Mouse (Mus musculus) spleen, postnatal 14 days (tissue): ENCODE measurements around the gene Zcchc13.
A peak's percentile ranks its signal among the peaks of the same experiment; 100 is the strongest.

Experiments
- DNase-seq, 2 experiments: peaks; one replicate each; pipeline ENCODE4 v3.0.0; 2021 to 2022; ENCODE audit warnings: low spot score in 2 of 2

The Zcchc13 gene

DNA sequence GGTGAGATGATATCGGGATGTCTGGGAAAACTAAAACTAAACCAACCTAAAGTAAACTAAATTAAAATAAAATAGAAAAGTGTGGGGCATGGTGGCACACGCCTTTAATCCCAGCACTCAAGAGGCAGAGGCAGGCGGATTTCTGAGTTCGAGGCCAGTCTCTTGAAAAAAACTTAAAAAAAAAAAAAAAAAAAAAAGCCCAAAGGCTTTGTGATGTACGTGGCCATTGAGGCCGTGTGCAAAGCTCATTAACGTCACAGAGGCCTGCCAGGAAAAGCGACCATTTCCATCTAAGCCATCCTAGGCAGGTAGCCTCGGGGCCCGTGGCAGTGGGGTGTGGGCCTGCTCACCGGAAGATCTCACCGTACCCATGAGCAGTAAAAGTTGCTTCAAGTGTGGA is at the start of gene Zcchc13:
Zcchc13 (plus strand) TSS at position 284 of the 400 bp plus-strand sequence.
- no peak for DNase-seq

- no peak for DNase-seq
Measured at GRCm38 (mm10) chrX:103584262-103584661, 46.1 kb upstream of the Zcchc13 start.

DNA sequence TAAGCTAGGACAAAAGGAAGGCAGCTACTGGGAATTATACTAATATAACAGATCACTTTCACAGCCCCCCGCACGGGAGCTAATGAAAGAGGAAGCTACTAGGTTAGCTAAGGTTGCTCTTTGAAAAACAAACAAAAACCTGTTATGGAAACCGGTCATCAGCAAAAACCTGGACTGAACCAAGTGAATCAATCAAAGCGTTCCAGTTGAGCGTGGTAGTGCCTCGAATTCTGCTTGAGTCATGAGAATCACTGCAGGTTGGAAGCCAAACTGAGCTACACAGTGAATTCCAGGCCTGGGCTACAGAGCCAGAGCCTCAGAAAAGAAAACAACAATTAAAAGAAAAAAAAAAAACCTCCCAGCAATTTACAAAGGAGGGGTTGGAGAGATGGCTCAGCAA is 38.3 kb upstream of the Zcchc13 start:
- no peak for DNase-seq

- DNase-seq = no peak
Measured at GRCm38 (mm10) chrX:103602553-103602952, 27.8 kb upstream of the Zcchc13 start.

GRCm38 (mm10) chrX:103604211-103604610 is 26.2 kb upstream of the Zcchc13 start:
- no peak for DNase-seq

DNA sequence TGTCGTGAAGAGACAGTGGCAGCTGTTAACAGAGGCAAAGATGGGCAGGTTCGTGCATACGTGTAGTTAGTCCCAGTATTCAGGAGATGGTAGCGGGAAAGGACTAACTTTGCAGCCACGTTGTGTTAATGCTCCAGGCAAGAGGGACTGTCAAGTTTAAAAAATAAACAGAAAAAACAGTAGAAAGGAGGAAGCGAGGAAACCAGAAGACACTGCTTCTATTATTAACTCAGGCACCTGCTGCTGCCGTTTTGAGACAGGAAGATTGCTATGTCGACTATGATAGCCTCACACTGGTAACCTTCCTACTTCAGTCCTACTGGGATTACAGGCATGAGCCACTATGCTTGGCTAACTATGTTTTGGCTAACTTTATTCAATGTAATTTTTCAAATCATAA is 24.9 kb upstream of the Zcchc13 start:
- no peak for DNase-seq

DNA sequence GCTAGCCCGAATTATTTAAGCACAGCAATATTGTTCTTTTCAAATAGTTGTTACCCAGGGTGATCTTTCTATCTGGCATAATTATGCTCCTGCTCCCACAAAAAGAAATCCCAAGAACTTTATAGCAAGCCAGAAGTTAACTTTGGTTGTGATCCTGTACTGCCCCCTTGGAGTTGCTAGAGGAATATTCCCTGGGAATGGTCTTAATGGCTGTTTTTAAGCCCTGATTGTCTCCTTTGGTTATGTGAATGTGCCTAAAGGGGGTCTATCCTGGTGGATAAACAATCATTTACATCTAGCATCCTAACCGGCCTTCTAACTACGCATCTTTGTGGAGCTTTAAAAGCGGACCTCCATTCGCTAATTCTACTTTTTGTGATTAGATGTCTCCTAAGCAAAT is 20.0 kb upstream of the Zcchc13 start:
- no peak for DNase-seq

GRCm38 (mm10) chrX:103611462-103611861 is 18.9 kb upstream of the Zcchc13 start:
- DNase-seq = no peak

DNA sequence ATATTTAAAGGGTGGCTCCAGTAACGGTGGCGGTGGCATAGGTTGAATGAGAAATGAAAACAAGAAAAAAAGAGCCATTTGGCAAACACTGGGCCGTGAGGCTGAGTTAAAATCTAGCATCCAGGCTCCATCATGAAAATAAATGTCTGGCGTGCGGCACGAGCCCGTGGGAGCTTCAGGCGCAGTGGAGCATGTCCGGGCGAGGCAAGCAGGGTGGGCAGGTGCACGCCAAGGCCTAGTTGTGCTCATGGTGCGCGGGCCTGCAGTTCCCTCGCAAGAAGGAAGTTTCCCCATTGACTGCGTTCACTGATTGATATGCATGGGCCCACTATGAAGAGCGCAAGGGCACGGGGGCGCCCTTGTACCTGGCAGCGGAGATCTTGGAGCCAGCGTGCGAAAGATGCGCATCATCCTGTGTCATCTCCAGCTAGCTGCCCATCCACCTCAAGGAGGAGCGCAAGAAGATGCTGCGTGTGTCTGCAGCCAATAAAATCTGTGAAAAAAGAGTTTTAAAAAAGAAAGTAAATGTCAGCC is 15.6 kb upstream of the Zcchc13 start:
- DNase-seq = no peak

DNA sequence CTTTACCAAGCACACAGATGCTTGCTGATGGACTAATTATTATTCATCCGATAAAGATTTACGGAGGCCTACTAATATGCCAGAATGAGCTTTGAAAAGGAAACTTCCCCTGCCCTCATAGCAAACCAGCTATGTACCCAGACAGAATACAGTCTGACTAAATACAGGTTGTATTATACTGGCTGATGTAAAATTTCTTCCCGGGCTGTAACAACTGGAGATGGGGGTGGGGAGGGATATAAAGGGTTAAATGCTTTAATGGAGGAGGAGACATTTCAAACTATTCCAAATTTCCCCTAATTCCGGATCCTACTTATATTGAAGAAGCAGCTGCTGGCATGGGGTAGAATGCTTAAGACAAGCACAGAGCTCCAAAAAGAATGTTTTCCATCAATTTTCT is 14.9 kb upstream of the Zcchc13 start:
- no peak for DNase-seq

GRCm38 (mm10) chrX:103616162-103616535 is 14.2 kb upstream of the Zcchc13 start:
- peak; percentile 12 to 45 for DNase-seq

- peak; percentile 37 to 61 for DNase-seq
Measured at GRCm38 (mm10) chrX:103616536-103617404, 13.6 kb upstream of the Zcchc13 start.

DNA sequence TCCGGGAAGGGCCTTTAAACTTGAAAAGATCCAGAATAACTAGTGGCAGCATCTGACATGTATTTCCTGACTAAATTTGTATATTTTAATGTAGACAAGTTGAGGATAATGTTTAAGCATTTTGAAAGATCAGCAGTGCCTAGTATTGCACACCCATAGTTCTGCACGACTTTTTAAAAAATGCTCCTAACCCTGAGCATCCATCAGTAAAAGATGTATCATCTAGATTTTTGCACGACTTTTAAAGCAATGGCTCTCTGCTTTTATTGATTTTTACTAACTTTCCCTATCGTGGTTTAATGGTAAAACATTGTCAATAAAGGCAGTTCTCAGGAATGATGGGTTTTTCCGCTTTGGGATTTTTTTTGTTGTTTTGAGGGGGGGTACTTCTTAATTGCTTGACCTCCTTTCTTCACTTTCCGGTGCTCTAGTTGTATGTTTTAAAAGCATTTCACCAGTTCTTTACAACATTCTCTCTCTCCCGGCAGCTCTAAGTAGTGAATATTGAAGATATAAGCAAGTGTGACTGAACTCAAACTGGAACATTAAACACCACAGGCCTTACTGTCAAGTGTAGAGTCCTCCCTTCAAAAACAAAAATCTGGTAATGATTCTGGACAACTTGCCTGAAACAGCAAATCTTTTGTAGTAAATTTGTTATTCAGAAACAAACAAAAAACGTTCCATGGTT is 12.8 kb upstream of the Zcchc13 start:
- no peak for DNase-seq

DNA sequence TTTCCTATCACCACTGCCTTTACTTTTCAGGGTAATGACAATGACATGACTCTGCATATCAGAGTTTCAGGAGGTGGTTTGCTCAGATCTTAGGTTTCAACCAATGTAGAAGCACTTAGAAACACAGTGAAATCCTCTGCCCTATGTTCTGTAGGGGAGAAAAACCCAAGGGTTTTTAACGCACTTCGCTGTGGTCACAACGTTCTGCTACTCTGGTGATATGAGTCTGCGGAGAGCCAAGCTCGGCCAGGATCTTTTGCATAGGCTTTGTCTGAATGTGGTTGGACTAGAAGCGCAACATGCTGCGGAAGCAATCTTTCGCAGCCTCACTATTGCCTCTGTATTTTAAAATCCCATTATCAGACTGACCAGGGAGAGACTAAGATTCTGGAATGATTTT is 8.6 kb upstream of the Zcchc13 start:
- peak in 1 of 2 experiments; percentile 18 for DNase-seq

DNA sequence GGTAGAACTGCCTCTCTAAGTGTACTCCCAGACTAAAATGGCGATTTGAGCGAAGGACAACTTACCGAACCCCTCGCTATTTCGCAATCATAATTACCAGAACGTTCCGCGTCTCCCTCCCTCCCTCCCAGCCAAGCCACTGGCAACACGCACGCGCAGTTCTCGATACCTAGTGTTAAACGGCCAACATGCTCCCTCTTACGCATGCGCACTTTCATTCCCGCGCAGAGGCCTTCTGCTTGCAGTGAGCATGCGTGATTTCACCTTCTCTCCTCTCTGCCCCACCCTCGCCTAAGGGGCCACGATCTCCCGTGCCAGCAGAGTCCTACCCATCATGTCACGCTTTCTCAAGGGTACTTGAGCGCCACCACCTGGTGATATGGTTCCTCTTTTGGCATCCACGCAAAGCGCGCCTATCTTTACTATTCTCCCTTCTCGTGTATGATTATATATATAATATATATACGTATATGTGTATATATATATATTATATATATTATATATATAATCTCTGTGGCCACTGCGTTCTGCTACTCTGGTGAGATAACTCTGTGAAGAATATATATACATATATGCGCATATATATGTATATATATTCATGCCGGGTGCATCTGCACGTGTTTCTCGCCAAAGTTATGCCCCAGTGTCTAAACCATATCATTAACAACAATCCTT is 8.0 kb upstream of the Zcchc13 start:
- peak; percentile 77 to 90 for DNase-seq

- no peak for DNase-seq
Measured at GRCm38 (mm10) chrX:103622935-103623280, 7.5 kb upstream of the Zcchc13 start.

GRCm38 (mm10) chrX:103623411-103623845 is 7.0 kb upstream of the Zcchc13 start:
- peak; percentile 7 to 31 for DNase-seq

GRCm38 (mm10) chrX:103624426-103625168 is 5.8 kb upstream of the Zcchc13 start:
- no peak for DNase-seq

GRCm38 (mm10) chrX:103628890-103629289 is 1.5 kb upstream of the Zcchc13 start:
- DNase-seq = no peak

- no peak for DNase-seq
Measured at GRCm38 (mm10) chrX:103633895-103634294, 3.5 kb downstream of the Zcchc13 start.

DNA sequence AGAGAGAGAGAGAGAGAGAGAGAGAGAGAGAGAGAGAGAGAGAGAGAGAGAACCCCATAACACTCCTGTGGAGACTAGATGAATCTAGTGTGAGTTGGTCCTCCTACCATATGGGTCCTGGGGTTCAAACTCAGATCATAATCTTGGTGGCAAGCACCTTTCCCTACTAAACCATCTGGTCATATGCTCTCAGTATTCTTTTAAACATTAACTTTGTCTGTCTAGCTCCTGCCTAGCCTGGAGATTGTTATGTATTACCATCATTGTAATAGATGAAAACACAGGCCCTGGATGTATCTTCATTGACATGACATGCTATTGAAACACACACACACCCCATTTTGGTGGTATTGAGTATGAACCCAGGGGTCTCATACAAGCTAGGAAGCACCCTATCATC is 5.6 kb downstream of the Zcchc13 start:
- no peak for DNase-seq

DNA sequence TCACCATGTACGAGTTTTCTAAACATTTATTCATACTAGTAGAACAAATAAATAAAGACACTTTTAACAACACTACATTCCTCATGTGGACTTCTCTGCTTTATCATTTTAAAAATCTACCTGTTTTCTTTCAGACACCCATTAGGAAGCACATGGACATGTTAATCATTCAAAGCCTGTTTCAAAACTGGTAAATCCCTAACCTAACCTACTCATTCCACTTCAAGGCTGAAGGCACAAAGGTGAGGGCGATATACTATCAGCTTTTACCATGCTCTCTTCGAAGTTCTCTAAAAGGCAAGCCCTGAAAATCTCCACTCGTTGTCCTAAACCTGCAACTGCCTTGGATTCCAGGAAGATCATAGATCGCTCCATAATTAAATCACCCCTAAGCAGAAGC is 8.2 kb downstream of the Zcchc13 start:
- no peak for DNase-seq
